In genomic region chr9:121833825-121834224, GRCm38 (mm10) we compare ENCODE assay signal across 28 mouse cellular contexts. TPM values are rescaled to one million over a fixed set of nuclear protein-coding genes. Genes with fewer than 3 reads are reported as not detected.
DNase-seq lines count a peak whose midpoint lies in the region; ATAC-seq and TF ChIP-seq lines count a peak whose summit lies in the region.
"Had no signal": no experiment of that assay in that cellular context is flagged by ENCODE, and none has a peak within 500 bp of the region (broad histone marks: within the 10 kb centered on the region; RNA-seq: fewer than 3 reads in every experiment).

No protein-coding gene starts in this region.

- in situ Hi-C loops in CH12.LX (cut with MboI; ENCODE audit: low pct_ligation_motif_present, low pct_unique_long_range_greater_than_20kb, low sequenced_read_pairs), result loop anchor here (5.0 to 25.0 kb wide), 2 partner anchors 148 to 347 kb away; partner anchors contain the start of gene Cck

- WGBS in kidney, postnatal 0 days, result 88% methylated on average over 11 of the region's 11 CpGs
- WGBS in kidney, embryonic 16.5 days, result 86% methylated on average over 11 of the region's 11 CpGs

- dilution Hi-C loops in CH12.LX (cut with MboI; ENCODE audit: extremely low pct_ligation_motif_present, extremely low pct_unique_long_range_greater_than_20kb, low sequenced_read_pairs), result no loop called here

- H3K79me2 ChIP-seq in CH12.LX (replicated peaks; ENCODE audit: control insufficient read depth, extremely low read depth, insufficient read depth, poor library complexity, severe bottlenecking), result no peaks in the 10 kb centered on the region

- TF ChIP-seq RAD21 in CH12.LX (IDR thresholded peaks at IDR 0.05; ENCODE audit: low read depth, low read length), result no peak; the same call in none of the 2 replicates

- TF ChIP-seq EP300 in CH12.LX (IDR thresholded peaks at IDR 0.05; ENCODE audit: low read length), result no peak

- H3K27me3 ChIP-seq in kidney, postnatal 0 days (ENCODE audit: insufficient read depth, low read length), result no peaks in the 10 kb centered on the region
- no peaks in the 10 kb centered on the region for H3K27me3 ChIP-seq in kidney, embryonic 16.5 days (ENCODE audit: insufficient read depth, low read length)
- H3K27me3 ChIP-seq in CH12.LX (replicated peaks), result peaks cover 5% of the 10 kb centered on the region
- H3K27me3 ChIP-seq: embryonic facial prominence, embryonic 13.5 days; embryonic facial prominence, embryonic 15.5 days; forebrain, embryonic 12.5 days; Patski had no signal

- TF ChIP-seq CTCF in kidney, postnatal 0 days (IDR thresholded peaks at IDR 0.05; ENCODE audit: low read depth), result no peak
- peak in 1 of 2 experiments; percentile 37; a peak in 2 of 4 replicates for TF ChIP-seq CTCF in CH12.LX (conservative IDR thresholded peaks at IDR 0.05 in 1 of 2, IDR thresholded peaks at IDR 0.05 in 1 of 2; ENCODE audit: low read depth in 2 of 2, low read length in 2 of 2)

- no peak for ATAC-seq in kidney, postnatal 0 days (replicated peaks; ENCODE audit: low FRiP score, low read depth)
- no peak for ATAC-seq in kidney, embryonic 16.5 days (ENCODE audit: low FRiP score, low TSS enrichment)
- ATAC-seq: CD4-positive, CD25-positive, alpha-beta regulatory T cell, adult 4 months; forebrain, embryonic 14.5 days; forebrain, embryonic 16.5 days; Patski had no signal

- 0 out of 2 replicates have a peak overlapping the region, but pooled peaks have one; percentile 3 for H3K9ac ChIP-seq in kidney, postnatal 0 days (ENCODE audit: low read depth, low read length)
- no peak overlapping the region for H3K9ac ChIP-seq in kidney, embryonic 16.5 days (replicated peaks; ENCODE audit: low read length)
- H3K9ac ChIP-seq in CH12.LX (ENCODE audit: insufficient read depth, low read depth), result no peak overlapping the region
- H3K9ac ChIP-seq: embryonic facial prominence, embryonic 13.5 days; embryonic facial prominence, embryonic 15.5 days; forebrain, embryonic 12.5 days had no signal

- no peak for DNase-seq in kidney, postnatal 0 days (ENCODE audit: low spot score)
- no peak for DNase-seq in CH12.LX (ENCODE audit: extremely low read depth)
- DNase-seq in ZHBTc4 (ENCODE audit: low read depth, low spot score), result peak; percentile 56
- DNase-seq in ovary, adult 18-20 months (ENCODE audit: low spot score), result no peak
- DNase-seq: adrenal gland, adult 2 months; adrenal gland, postnatal 10 days; adrenal gland, postnatal 25 days; B cell, adult 2 months; cerebellum, adult 11 months; cerebellum, adult 18-20 months; cerebellum, adult 8-10 months; cerebellum, adult 9-11 months; cerebellum, postnatal 14 days; cerebellum, postnatal 36 days; embryo, embryonic 11 days had no signal

- TF ChIP-seq POLR2A in CH12.LX (IDR thresholded peaks at IDR 0.05; ENCODE audit: low read depth, low read length), result no peak

- H3K4me1 ChIP-seq in kidney, postnatal 0 days (replicated peaks; ENCODE audit: insufficient read depth, low read length), result no peaks in the 10 kb centered on the region
- no peaks in the 10 kb centered on the region for H3K4me1 ChIP-seq in kidney, embryonic 16.5 days (ENCODE audit: insufficient read depth, low read length)
- H3K4me1 ChIP-seq in CH12.LX (ENCODE audit: control insufficient read depth in 1 of 2, insufficient read depth in 2 of 2), result peaks cover 0 to 3% of the 10 kb centered on the region in 2 experiments; a peak in 2 of 4 replicates

- H3K9me3 ChIP-seq in kidney, postnatal 0 days (replicated peaks; ENCODE audit: low read length), result no peaks in the 10 kb centered on the region
- H3K9me3 ChIP-seq in kidney, embryonic 16.5 days (ENCODE audit: low read length), result peaks cover 8% of the 10 kb centered on the region; the same call in 1 of the 2 replicates
- peaks cover 6% of the 10 kb centered on the region for H3K9me3 ChIP-seq in CH12.LX (replicated peaks; ENCODE audit: low read length)
- H3K9me3 ChIP-seq: embryonic facial prominence, embryonic 13.5 days; embryonic facial prominence, embryonic 15.5 days; forebrain, embryonic 12.5 days had no signal

- no peak overlapping the region for H3K27ac ChIP-seq in kidney, postnatal 0 days
- H3K27ac ChIP-seq in kidney, embryonic 16.5 days (ENCODE audit: low read length), result no peak overlapping the region
- H3K27ac ChIP-seq in CH12.LX (ENCODE audit: insufficient read depth, low read depth), result no peak overlapping the region
- H3K27ac ChIP-seq: embryonic facial prominence, embryonic 13.5 days; embryonic facial prominence, embryonic 15.5 days; forebrain, embryonic 10.5 days; forebrain, embryonic 12.5 days had no signal

- no peaks in the 10 kb centered on the region for H3K36me3 ChIP-seq in kidney, postnatal 0 days (ENCODE audit: insufficient read depth, low read length)
- no peaks in the 10 kb centered on the region for H3K36me3 ChIP-seq in kidney, embryonic 16.5 days (ENCODE audit: insufficient read depth, low read length)
- no peaks in the 10 kb centered on the region for H3K36me3 ChIP-seq in CH12.LX (replicated peaks in 1 of 2; ENCODE audit: control insufficient read depth in 1 of 2, insufficient read depth in 1 of 2, low read length in 1 of 2)
- H3K36me3 ChIP-seq: embryonic facial prominence, embryonic 13.5 days; embryonic facial prominence, embryonic 15.5 days; forebrain, embryonic 12.5 days; G1E had no signal

- no peak overlapping the region for H3K4me2 ChIP-seq in kidney, postnatal 0 days (ENCODE audit: low read length)
- H3K4me2 ChIP-seq in kidney, embryonic 16.5 days (replicated peaks; ENCODE audit: low read depth, low read length), result no peak overlapping the region
- H3K4me2 ChIP-seq in CH12.LX (ENCODE audit: insufficient read depth, low read depth, poor library complexity, severe bottlenecking), result no peak overlapping the region
- H3K4me2 ChIP-seq: embryonic facial prominence, embryonic 13.5 days; embryonic facial prominence, embryonic 15.5 days; forebrain, embryonic 12.5 days had no signal

- no peak overlapping the region for H3K4me3 ChIP-seq in kidney, postnatal 0 days (replicated peaks; ENCODE audit: low read depth, low read length)
- H3K4me3 ChIP-seq in kidney, embryonic 16.5 days (ENCODE audit: low read length), result no peak overlapping the region
- H3K4me3 ChIP-seq in CH12.LX (replicated peaks in 1 of 3; ENCODE audit: low read depth in 2 of 3, low read length in 2 of 3, poor library complexity in 1 of 3), result no peak overlapping the region
- H3K4me3 ChIP-seq: embryonic facial prominence, embryonic 13.5 days; embryonic facial prominence, embryonic 15.5 days; erythroblast, embryonic 14.5 days; forebrain, embryonic 10.5 days; forebrain, embryonic 12.5 days had no signal

TF ChIP-seq in CH12.LX, 34 proteins besides CTCF, POLR2A, EP300 and RAD21:
- TF ChIP-seq MYC (IDR thresholded peaks at IDR 0.05; ENCODE audit: low read depth, low read length), result 0 out of 2 replicates have a peak, but pooled peaks have one; percentile 22
- TF ChIP-seq MAX (IDR thresholded peaks at IDR 0.05; ENCODE audit: low read length), result 0 out of 2 replicates have a peak, but pooled peaks have one; percentile 44
- TF ChIP-seq BHLHE40 (IDR thresholded peaks at IDR 0.05; ENCODE audit: low read depth, low read length), result peak; percentile 84
- peak; percentile 26 for TF ChIP-seq SMC3 (IDR thresholded peaks at IDR 0.05; ENCODE audit: low read depth, low read length)
- TF ChIP-seq CHD1 (IDR thresholded peaks at IDR 0.05; ENCODE audit: low read depth, low read length), result no peak
- TF ChIP-seq NELFE (IDR thresholded peaks at IDR 0.05; ENCODE audit: low read depth, low read length), result no peak

RNA-seq across cellular contexts. Expression of gene Ccdc13, which starts 5.4 kb away (rescaled TPM):
- 0.23 and 0.25 TPM in 2 replicates for polyA plus RNA-seq in kidney, postnatal 0 days (2015; fragmentation: Nextera tagmentation; extraction: Ambion mirVana)
- polyA plus RNA-seq in kidney, embryonic 16.5 days (2015; fragmentation: Nextera tagmentation; extraction: Ambion mirVana), result 0.58 and 0.71 TPM in 2 replicates
- total RNA-seq in CH12.LX (2012; rRNA removed) (0.25 and 0.34 TPM in 2 replicates), CH12.LX (2014; rRNA removed) (not detected in 2 replicates)
- 0.11 TPM in 1 of 2 replicates, not detected in the other for polyA plus RNA-seq in CH12.LX (2012; ENCODE audit: insufficient read length, low read depth)
- total RNA-seq: common myeloid progenitor, adult 5-6 weeks had no signal
- polyA plus RNA-seq: CD4-positive, CD25-positive, alpha-beta regulatory T cell, adult 4 months; erythroblast, embryonic 14.5 days had no signal

RNA-seq across cellular contexts. Expression of gene Higd1a, which starts 24.3 kb away (rescaled TPM):
- 148 and 151 TPM in 2 replicates for polyA plus RNA-seq in kidney, postnatal 0 days (2015; fragmentation: Nextera tagmentation; extraction: Ambion mirVana)
- polyA plus RNA-seq in kidney, embryonic 16.5 days (2015; fragmentation: Nextera tagmentation; extraction: Ambion mirVana), result 120 and 142 TPM in 2 replicates
- total RNA-seq in CH12.LX (2012; rRNA removed) (118 and 132 TPM in 2 replicates), CH12.LX (2014; rRNA removed) (90.6 and 93.2 TPM in 2 replicates)
- 75.4 and 79.3 TPM in 2 replicates for polyA plus RNA-seq in CH12.LX (2012; ENCODE audit: insufficient read length, low read depth)

RNA-seq across cellular contexts. Expression of gene Hhatl, which starts 41.5 kb away (rescaled TPM):
- polyA plus RNA-seq in kidney, postnatal 0 days (2015; fragmentation: Nextera tagmentation; extraction: Ambion mirVana), result 0.11 and 0.42 TPM in 2 replicates
- polyA plus RNA-seq in kidney, embryonic 16.5 days (2015; fragmentation: Nextera tagmentation; extraction: Ambion mirVana), result 0.50 and 0.56 TPM in 2 replicates
- total RNA-seq in CH12.LX (2012; rRNA removed) (not detected in 2 replicates), CH12.LX (2014; rRNA removed) (not detected in 2 replicates)
- not detected in 2 replicates for polyA plus RNA-seq in CH12.LX (2012; ENCODE audit: insufficient read length, low read depth)
- total RNA-seq: adrenal gland, adult 2 months; adrenal gland, postnatal 25 days; common myeloid progenitor, adult 5-6 weeks; G1E had no signal
- polyA plus RNA-seq: CD4-positive, CD25-positive, alpha-beta regulatory T cell, adult 4 months; embryonic facial prominence, embryonic 11.5 days; erythroblast, embryonic 14.5 days; forebrain, embryonic 10.5 days; forebrain, embryonic 12.5 days; forebrain, embryonic 14.5 days; forebrain, embryonic 16.5 days; G1E; Patski had no signal

RNA-seq across cellular contexts. Expression of gene Klhl40, which starts 56.4 kb away (rescaled TPM):
- 0.13 TPM in 1 of 2 replicates, not detected in the other for polyA plus RNA-seq in kidney, postnatal 0 days (2015; fragmentation: Nextera tagmentation; extraction: Ambion mirVana)
- 0.72 and 0.99 TPM in 2 replicates for polyA plus RNA-seq in kidney, embryonic 16.5 days (2015; fragmentation: Nextera tagmentation; extraction: Ambion mirVana)
- total RNA-seq in CH12.LX (2012; rRNA removed) (not detected in 2 replicates), CH12.LX (2014; rRNA removed) (not detected in 2 replicates)
- not detected in 2 replicates for polyA plus RNA-seq in CH12.LX (2012; ENCODE audit: insufficient read length, low read depth)
- total RNA-seq: adrenal gland, adult 2 months; G1E had no signal
- polyA plus RNA-seq: adrenal gland, adult 2 months; CD4-positive, CD25-positive, alpha-beta regulatory T cell, adult 4 months; erythroblast, embryonic 14.5 days; G1E; Patski had no signal
